ENCODE assay signal across 13 mouse cellular contexts in genomic region chr2:166686917-166687316, GRCm38 (mm10). TPM values are rescaled to one million over a fixed set of nuclear protein-coding genes. Genes with fewer than 3 reads are reported as not detected.
A peak's percentile ranks its signal among the peaks of the same experiment; 100 is the strongest.
DNase-seq lines count a peak whose midpoint lies in the region; ATAC-seq and TF ChIP-seq lines count a peak whose summit lies in the region.
"Had no signal": no experiment of that assay in that cellular context is flagged by ENCODE, and none has a peak within 500 bp of the region (broad histone marks: within the 10 kb centered on the region; RNA-seq: fewer than 3 reads in every experiment).

No protein-coding gene starts in this region.

- H3K9me3 ChIP-seq in heart, embryonic 13.5 days, result no peaks in the 10 kb centered on the region
- H3K9me3 ChIP-seq in midbrain, embryonic 10.5 days (replicated peaks), result no peaks in the 10 kb centered on the region
- no peaks in the 10 kb centered on the region for H3K9me3 ChIP-seq in midbrain, embryonic 11.5 days (ENCODE audit: control insufficient read depth, low read length)
- H3K9me3 ChIP-seq in forebrain, embryonic 16.5 days (ENCODE audit: control insufficient read depth, low read length), result no peaks in the 10 kb centered on the region
- H3K9me3 ChIP-seq in midbrain, postnatal 0 days (ENCODE audit: low read length), result no peaks in the 10 kb centered on the region

- H3K27ac ChIP-seq in heart, embryonic 13.5 days (replicated peaks), result peak overlapping the region; percentile 46; the same call in 1 of the 2 replicates
- peak overlapping the region; percentile 70 for H3K27ac ChIP-seq in midbrain, embryonic 10.5 days (replicated peaks)
- H3K27ac ChIP-seq in midbrain, embryonic 11.5 days (ENCODE audit: low read depth, low read length), result no peak overlapping the region
- peak overlapping the region; percentile 54 for H3K27ac ChIP-seq in forebrain, embryonic 16.5 days (ENCODE audit: low read length)
- H3K27ac ChIP-seq in midbrain, postnatal 0 days (ENCODE audit: low read depth, low read length), result no peak overlapping the region

- DNase-seq in heart, postnatal 36 days, result no peak
- no peak for DNase-seq in midbrain, embryonic 10.5 days (ENCODE audit: low spot score)
- no peak for DNase-seq in midbrain, embryonic 11.5 days (ENCODE audit: low spot score, missing footprints)
- DNase-seq in midbrain, postnatal 0 days (ENCODE audit: low spot score), result no peak
- DNase-seq in ovary, postnatal 36 days (ENCODE audit: low spot score), result no peak
- DNase-seq: cerebellum, postnatal 36 days; lung, adult 2 months; right cerebral cortex, postnatal 25 days; thymus, adult 18-20 months had no signal

- 0 out of 2 replicates have a peak, but pooled peaks cover 2% of the 10 kb centered on the region for H3K27me3 ChIP-seq in heart, embryonic 13.5 days (replicated peaks)
- H3K27me3 ChIP-seq in midbrain, embryonic 10.5 days (ENCODE audit: low read depth, poor library complexity, severe bottlenecking), result no peaks in the 10 kb centered on the region
- H3K27me3 ChIP-seq in midbrain, embryonic 11.5 days (ENCODE audit: control insufficient read depth, insufficient read depth, low read length), result no peaks in the 10 kb centered on the region
- H3K27me3 ChIP-seq in forebrain, embryonic 16.5 days (replicated peaks; ENCODE audit: control insufficient read depth, insufficient read depth, low read length), result no peaks in the 10 kb centered on the region
- no peaks in the 10 kb centered on the region for H3K27me3 ChIP-seq in midbrain, postnatal 0 days (ENCODE audit: insufficient read depth, low read length)

- H3K4me3 ChIP-seq in heart, embryonic 13.5 days, result no peak overlapping the region
- no peak overlapping the region for H3K4me3 ChIP-seq in midbrain, embryonic 10.5 days
- no peak overlapping the region for H3K4me3 ChIP-seq in midbrain, embryonic 11.5 days (ENCODE audit: low read depth, low read length)
- no peak overlapping the region for H3K4me3 ChIP-seq in forebrain, embryonic 16.5 days (replicated peaks; ENCODE audit: low read length)
- no peak overlapping the region for H3K4me3 ChIP-seq in midbrain, postnatal 0 days (ENCODE audit: low read depth, low read length)
- H3K4me3 ChIP-seq: myocyte had no signal

- H3K4me1 ChIP-seq in heart, embryonic 13.5 days, result peaks cover 29% of the 10 kb centered on the region
- peaks cover 54% of the 10 kb centered on the region for H3K4me1 ChIP-seq in midbrain, embryonic 10.5 days
- H3K4me1 ChIP-seq in midbrain, embryonic 11.5 days (ENCODE audit: control insufficient read depth, insufficient read depth, low read length), result peaks cover 31% of the 10 kb centered on the region
- H3K4me1 ChIP-seq in forebrain, embryonic 16.5 days (replicated peaks; ENCODE audit: control insufficient read depth, insufficient read depth, low read length), result peaks cover 50% of the 10 kb centered on the region
- 0 out of 2 replicates have a peak, but pooled peaks cover 3% of the 10 kb centered on the region for H3K4me1 ChIP-seq in midbrain, postnatal 0 days (ENCODE audit: insufficient read depth, low read length)

- intact Hi-C loops in heart, postnatal 36 days (cut with DNase I), result no loop called here

- 21% methylated on average over 6 of the region's 6 CpGs for WGBS in heart, embryonic 13.5 days
- whole genome bisulfite sequencing in midbrain, embryonic 10.5 days, result 33% methylated on average over 6 of the region's 6 CpGs
- WGBS in midbrain, embryonic 11.5 days, result 41% methylated on average over 6 of the region's 6 CpGs
- WGBS in forebrain, embryonic 16.5 days, result 40% methylated on average over 6 of the region's 6 CpGs
- WGBS in midbrain, postnatal 0 days, result 34% methylated on average over 6 of the region's 6 CpGs

- TF ChIP-seq CTCF in midbrain, postnatal 0 days (IDR thresholded peaks at IDR 0.05), result no peak

- H3K4me2 ChIP-seq in heart, embryonic 13.5 days, result no peak overlapping the region
- H3K4me2 ChIP-seq in midbrain, embryonic 11.5 days, result no peak overlapping the region
- no peak overlapping the region for H3K4me2 ChIP-seq in forebrain, embryonic 16.5 days (ENCODE audit: low read length)
- no peak overlapping the region for H3K4me2 ChIP-seq in midbrain, postnatal 0 days (ENCODE audit: low read depth, low read length, poor library complexity, severe bottlenecking)

- peak overlapping the region; percentile 34; the same call in 1 of the 2 replicates for H3K9ac ChIP-seq in heart, embryonic 13.5 days
- H3K9ac ChIP-seq in midbrain, embryonic 11.5 days (ENCODE audit: low read length), result no peak overlapping the region; the same call in 1 of the 2 replicates
- H3K9ac ChIP-seq in forebrain, embryonic 16.5 days (replicated peaks; ENCODE audit: low read depth, low read length), result no peak overlapping the region
- 0 out of 2 replicates have a peak overlapping the region, but pooled peaks have one; percentile 4 for H3K9ac ChIP-seq in midbrain, postnatal 0 days (replicated peaks; ENCODE audit: low read length, poor library complexity, severe bottlenecking)

- no peaks in the 10 kb centered on the region for H3K36me3 ChIP-seq in heart, embryonic 13.5 days
- H3K36me3 ChIP-seq in midbrain, embryonic 10.5 days, result peaks cover 6% of the 10 kb centered on the region
- no peaks in the 10 kb centered on the region for H3K36me3 ChIP-seq in midbrain, embryonic 11.5 days (ENCODE audit: control insufficient read depth, insufficient read depth, low read length)
- no peaks in the 10 kb centered on the region for H3K36me3 ChIP-seq in forebrain, embryonic 16.5 days (ENCODE audit: control insufficient read depth, insufficient read depth)
- no peaks in the 10 kb centered on the region for H3K36me3 ChIP-seq in midbrain, postnatal 0 days (ENCODE audit: insufficient read depth, low read length)

- no peak for ATAC-seq in heart, embryonic 13.5 days (ENCODE audit: extremely low read depth, insufficient number of reproducible peaks, low FRiP score, low TSS enrichment)
- no peak for ATAC-seq in midbrain, embryonic 11.5 days (ENCODE audit: low FRiP score)
- ATAC-seq in forebrain, embryonic 16.5 days, result no peak
- no peak for ATAC-seq in midbrain, postnatal 0 days (ENCODE audit: low FRiP score)
- no peak for ATAC-seq in erythroblast, adult 5-6 weeks (replicated peaks; ENCODE audit: low FRiP score, poor library complexity, severe bottlenecking)

RNA-seq across cellular contexts. Expression of gene Prex1, which starts 26.7 kb away (rescaled TPM):
- polyA plus RNA-seq in heart, embryonic 13.5 days (2015; fragmentation: Nextera tagmentation; extraction: Ambion mirVana), result 8.3 and 8.7 TPM in 2 replicates
- 1 to 10 TPM; 5.7 to 6.1 TPM for total RNA-seq in heart, postnatal 36 days (2021)
- 32.3 and 33.7 TPM in 2 replicates for polyA plus RNA-seq in midbrain, embryonic 10.5 days (2016; fragmentation: Nextera tagmentation; extraction: Ambion mirVana)
- 16.5 and 19.8 TPM in 2 replicates for polyA plus RNA-seq in midbrain, embryonic 11.5 days (2014; fragmentation: Nextera tagmentation; extraction: Ambion mirVana)
- polyA plus RNA-seq in forebrain, embryonic 16.5 days (2015; fragmentation: Nextera tagmentation; extraction: Ambion mirVana), result 38.5 and 40.5 TPM in 2 replicates
- 37.1 and 53.8 TPM in 2 replicates for total RNA-seq in midbrain, postnatal 0 days (2014; rRNA removed)
- polyA plus RNA-seq in midbrain, postnatal 0 days (2015; fragmentation: Nextera tagmentation; extraction: Ambion mirVana), result 17.4 and 18.0 TPM in 2 replicates
- 15.9 and 26.5 TPM in 2 replicates for total RNA-seq in erythroblast, adult 5-6 weeks (2015; ENCODE audit: low replicate concordance)
- total RNA-seq in erythroblast, adult 5-6 weeks (2017; ENCODE audit: low replicate concordance), result 19.8 and 35.4 TPM in 2 replicates

Comparison
In these comparisons a context has a peak if more than half of its experiments do, and no peak if none do; other contexts are left out.
1. H3K27ac ChIP-seq: peak in heart, embryonic 13.5 days (single experiment), midbrain, embryonic 10.5 days (single experiment) and forebrain, embryonic 16.5 days (single experiment); none in midbrain, embryonic 11.5 days (single experiment) and midbrain, postnatal 0 days (single experiment).
2. H3K9ac ChIP-seq: peak in heart, embryonic 13.5 days (single experiment) and midbrain, postnatal 0 days (single experiment); none in midbrain, embryonic 11.5 days (single experiment) and forebrain, embryonic 16.5 days (single experiment).